Mouse (Mus musculus): ENCODE measurements around the gene Borcs5. TPM values are rescaled to one million over a fixed set of nuclear protein-coding genes. Genes with fewer than 3 reads are reported as not detected.

The Borcs5 gene
- total RNA-seq, 2 experiments from 2014 or later, result 11.3 to 14.0 TPM

DNA sequence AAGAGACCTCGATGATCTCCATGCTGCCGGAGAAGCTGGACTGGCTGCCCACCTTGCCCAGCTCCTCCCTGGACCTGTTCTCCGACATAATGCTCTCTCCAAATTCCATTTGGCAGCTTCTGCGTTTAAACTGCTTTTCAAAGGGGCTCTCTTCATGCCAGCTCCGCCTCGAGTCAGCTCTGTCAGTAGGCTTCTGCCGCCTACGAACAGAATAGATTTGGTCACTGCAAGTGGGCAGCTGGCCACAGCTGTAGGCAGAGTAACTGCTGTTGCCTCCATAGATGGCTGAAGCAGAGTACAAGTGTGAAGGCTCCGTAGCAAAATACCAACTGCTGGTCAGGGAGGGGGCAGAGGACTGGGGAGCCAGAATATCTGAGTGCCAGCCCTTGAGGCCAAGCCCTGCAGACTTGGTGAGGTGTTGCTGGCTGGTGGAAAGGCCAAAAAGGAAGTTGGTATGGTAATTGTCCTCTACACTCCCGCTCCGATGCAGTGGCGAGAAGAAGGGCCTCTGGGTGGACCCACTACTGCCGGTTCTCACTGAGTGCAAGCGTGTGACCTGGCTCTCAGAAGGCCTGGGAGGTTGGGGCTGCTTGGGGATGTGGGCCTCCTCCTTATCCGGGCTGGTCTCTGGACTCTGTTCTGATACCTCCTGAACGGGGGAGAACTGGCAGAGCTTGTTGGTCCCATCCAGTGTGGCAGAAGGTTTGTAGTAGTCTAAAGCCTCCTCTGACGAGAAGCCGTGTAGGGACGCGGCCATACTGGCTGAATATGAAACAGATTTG, 78.8 kb downstream of the Borcs5 start:
- DNase-seq, result no peak

DNA sequence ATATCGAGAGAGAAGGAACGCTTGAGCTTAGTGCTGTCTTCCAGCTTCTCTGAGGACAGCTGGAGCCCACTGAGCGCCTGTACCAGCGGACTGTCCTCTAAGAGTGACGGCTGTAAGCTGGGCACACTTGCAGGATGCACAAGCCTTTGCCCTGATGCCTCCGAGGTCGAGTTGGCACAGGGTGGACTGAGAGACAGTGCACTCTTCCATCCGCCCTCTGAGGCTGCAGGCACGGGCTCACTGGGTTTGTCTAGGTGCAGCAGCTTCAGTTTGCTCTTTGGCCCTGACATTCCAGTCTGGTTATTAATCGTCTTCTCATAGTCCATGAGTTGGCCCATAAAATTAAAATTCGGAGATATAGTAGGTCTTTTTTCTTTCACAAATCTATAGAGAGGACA, 79.4 kb downstream of the Borcs5 start:
- DNase-seq, result no peak

DNA sequence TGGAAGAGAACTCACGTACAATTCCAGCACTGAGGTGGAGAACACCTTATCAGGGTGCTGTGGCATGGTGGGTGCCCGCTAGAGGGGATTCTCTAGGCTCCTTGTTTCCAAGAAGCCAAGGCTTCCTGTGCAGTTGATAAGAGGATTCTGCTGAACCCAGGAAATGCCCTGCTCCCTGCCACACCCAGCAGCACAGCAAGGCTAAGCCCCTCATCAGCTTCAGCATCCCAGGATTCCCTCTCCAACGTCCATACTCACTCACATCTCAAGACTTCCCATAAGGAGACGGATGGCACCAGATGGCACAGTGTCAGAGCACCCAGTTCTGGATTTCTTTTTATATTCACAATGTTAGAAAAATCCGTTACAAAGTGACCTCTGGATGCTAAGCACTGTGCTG, 79.8 kb downstream of the Borcs5 start:
- no peak for DNase-seq

DNA sequence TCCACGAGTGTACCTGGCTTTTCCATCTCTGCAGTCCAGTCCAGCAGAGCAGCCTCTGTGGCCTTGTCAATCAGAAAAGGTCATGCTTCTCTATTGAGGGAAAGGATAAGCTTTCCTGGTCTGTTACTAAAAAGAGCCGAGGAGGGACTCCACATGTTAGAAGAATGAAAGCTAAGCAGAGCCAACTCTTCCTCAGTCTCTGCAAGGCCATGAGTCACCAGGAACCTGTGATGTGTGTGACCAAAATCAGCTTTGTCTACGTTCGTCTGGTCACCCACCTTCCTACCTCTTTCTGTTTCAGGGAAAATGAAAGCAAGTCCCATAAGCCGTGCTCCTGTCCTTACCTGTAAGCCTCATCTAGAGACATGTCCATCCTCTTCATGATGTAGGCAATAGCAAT, 80.8 kb downstream of the Borcs5 start:
- DNase-seq, result no peak

DNA sequence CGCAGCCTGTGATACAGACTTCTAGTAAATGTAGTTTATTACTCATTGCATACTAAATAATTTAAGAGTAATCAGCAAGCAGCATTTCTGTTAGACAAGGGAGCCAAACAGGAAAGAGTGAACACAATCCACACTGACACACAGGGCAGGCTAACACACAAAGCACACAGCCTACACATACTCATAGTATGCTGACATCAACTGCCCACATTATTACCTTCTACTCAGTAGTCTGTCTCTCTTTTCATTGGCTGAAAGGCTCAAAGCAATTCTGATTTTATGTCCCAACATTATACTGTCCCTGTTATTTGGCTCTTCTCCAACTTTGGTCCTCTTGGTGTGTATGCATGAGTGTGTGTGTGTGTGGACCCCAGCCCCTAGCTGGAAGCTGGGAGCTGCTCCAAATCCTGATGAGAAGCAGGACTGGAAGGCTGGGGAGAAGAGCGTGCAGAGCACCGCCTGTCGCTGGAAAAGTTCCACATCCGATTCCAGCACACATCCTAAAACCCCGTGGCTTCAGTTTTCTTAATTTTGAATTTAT, 82.5 kb downstream of the Borcs5 start:
- DNase-seq, result no peak

DNA sequence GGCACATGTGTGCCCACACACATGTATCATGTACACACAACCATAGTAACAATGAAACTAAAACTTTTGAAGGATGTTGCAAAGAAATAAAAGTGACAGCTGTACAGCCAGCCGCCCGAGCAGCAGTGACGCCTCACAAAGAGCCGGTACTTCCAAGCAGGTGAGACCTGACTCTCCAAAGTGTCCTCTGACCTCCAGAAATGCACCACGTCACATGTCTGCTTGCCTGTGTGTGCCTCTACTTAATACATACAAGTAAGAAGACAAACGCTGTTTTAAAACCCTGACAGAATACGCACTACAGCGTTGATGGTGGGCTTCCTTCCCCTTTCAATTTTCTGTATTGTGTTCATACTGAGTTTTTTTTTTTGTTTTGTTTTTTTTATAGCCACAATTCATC, 83.6 kb downstream of the Borcs5 start:
- DNase-seq, result no peak

DNA sequence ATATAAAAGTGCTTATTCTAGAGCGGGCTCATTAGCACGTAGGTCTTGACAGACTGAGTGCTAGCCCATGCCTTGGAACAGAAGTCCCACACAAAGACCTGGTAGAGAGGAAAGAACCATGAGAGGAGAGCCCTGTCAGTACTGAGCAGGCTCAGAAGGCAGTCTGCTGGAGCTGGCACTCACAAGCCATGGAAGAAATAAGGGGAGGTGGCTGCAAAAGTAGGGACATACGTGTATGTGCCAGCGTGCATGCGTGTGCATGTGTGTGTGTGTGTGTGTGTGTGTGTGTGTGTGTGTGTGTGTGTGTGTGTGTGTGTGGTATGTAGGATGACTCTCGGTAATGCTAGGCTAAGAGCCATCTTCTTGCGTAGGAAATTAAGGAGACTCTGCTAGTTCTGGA, 84.0 kb downstream of the Borcs5 start:
- DNase-seq, result no peak

DNA sequence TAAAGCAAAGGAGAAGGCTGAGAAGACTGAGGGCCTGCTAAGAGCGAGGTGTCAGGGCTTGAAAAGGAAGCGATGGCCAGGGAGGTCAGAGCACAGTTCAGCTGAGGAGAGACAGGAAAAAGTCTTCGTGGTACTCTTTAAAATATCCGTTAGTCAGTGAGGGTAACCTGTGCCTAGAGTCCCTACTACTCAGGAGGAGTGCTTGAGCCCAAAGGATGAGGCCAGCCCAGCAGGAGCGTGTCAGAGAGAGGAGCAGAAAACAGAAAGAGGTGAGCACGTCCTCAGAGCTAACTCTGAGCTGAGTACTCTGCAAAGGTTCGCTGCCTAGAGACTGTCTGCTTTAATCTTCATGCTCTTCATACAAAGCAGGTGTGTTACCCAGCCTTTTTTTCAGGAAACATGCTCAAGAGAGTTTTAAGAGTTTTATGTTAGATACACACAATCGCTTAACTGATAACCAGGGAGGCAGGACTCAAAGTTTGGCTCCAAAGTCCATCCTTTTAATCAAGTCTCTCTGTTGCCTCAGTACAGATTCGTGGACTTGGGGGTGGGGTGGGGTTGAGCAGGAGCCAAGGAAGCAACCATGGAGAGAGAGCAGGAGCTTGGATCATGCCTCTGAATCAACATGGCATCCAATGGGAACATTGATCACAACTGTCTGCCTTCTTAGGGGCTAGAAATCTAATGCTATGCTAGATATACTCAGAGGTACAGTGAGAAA, 84.7 kb downstream of the Borcs5 start:
- DNase-seq, result no peak

DNA sequence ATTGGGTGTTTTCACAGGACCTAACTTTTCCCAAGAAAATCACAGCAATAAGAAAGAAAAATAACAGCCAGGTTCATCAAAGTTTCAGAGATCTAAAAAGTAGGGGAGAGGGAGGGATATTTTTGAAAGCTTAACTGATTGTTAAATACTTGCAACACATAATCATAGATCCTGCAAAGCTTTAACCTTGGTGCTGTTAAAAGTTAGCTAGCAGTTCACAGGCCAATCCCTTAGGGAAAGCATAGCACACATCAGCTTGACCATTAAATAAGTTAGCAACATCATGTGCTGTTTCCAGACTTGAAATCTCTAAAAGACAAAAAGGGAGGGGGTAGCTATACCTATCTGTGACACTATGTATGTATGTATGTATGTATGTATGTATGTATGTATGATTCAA, 86.1 kb downstream of the Borcs5 start:
- no peak for DNase-seq

DNA sequence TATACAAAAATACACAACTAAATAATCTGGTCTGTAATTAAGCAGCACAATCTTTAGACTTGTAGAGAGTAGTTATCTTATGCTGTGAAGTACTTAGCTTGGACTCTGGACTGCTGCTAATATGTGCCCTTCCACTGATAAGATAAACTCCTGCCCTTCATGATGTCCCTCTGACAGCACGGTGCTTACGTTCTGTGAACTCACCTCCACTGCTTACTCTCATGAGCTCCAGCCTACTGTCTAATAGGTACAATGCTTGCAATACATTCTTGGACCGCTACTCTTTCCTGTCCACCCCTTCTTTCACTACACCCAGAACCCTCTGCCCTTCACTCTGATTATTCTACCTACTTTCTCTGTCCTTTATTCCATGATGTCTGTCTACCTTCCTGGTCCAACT, 91.7 kb downstream of the Borcs5 start:
- no peak for DNase-seq

DNA sequence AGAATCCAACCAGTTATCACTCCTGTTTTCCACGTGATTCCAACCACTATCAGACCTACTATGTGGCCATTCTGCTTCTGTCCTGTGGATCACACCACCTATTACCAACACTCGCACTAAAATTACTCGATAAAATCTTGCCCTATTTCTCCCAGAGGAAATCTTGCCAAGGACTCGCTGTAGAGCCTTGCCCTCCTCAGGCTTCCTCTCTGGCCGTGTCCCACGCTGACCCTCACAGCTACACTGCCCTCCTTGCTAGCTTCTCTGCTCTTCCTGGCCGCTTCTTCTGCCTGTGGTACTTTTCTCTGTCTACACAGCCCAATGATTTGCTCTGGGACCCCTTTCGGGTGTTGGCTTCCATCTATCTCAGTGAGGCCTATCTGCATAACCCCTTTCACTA, 93.5 kb downstream of the Borcs5 start:
- DNase-seq, result no peak

DNA sequence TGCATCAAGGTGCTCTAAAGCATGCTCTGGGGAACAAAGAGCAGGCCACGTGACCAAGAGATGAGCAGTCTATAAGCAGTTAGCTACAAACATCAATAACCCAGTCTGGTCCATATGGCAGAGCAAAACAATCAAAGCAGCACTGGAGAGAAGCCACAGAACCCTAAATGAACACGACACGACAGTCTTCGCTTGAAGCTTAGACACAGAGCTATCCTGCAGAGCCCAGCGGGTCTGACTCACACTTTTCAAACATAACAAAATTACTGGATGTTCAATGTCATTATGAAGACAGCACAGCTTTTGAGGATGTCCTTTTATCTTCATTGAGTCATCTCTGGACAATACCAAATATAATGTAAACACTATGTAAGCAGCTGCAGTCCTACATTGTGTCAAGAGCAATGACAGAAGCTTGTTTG, 94.5 kb downstream of the Borcs5 start:
- DNase-seq, result no peak

DNA sequence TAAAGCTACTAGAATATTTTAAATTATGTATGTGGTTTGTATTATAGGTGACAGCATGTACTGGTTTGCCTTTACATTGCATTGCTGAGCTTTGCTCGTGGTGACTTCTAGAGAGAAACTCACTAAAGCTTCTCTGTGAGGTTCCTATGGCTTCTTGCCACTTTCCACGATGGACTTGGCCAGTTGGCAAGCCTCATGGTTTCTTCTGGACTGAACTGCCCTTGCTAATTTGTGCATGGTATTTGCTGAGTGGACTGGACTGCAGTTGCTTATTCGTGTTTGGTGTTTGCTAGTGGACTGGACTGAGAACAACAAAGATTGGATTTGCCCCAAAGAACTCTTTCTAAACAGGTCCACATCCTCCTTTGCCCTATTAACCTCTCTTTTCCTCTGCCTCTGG, 97.5 kb downstream of the Borcs5 start:
- peak; percentile 16 for DNase-seq

DNA sequence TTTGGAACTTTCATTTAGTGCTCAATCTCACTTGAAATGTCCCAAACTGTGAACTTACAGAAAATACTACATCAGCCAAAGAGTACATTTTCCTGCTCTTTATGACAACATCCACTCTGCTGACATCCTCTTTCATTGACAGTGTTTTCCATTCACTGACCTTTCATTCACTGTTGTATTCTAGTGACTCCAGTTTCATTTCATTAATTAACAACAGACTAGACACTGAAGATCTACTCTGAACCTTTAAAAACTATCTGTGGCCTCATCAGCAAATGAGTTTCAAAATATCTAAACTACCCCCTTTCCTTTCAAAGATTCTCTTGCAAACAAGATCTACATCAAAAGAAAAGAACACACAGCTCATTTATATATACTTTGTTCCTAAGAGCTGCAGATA, 104.3 kb downstream of the Borcs5 start:
- no peak for DNase-seq

DNA sequence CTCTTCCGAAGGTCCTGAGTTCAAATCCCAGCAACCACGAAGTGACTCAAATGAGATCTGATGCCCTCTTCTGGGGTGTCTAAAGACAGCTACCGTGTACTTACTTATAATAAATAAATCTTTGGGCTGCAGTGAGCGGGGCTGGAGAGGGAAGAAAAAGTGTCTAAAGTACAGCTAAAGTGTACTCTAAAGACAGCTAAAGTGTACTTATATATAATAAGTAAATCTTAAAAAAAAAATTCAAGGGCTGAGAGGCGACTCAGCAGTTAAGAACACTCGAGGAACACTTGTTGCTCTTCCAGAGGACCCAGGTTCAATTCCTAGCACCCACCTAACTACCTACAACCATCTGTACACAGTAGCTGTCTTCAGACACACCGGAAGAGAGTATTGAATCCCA, 106.6 kb downstream of the Borcs5 start:
- DNase-seq, result no peak

DNA sequence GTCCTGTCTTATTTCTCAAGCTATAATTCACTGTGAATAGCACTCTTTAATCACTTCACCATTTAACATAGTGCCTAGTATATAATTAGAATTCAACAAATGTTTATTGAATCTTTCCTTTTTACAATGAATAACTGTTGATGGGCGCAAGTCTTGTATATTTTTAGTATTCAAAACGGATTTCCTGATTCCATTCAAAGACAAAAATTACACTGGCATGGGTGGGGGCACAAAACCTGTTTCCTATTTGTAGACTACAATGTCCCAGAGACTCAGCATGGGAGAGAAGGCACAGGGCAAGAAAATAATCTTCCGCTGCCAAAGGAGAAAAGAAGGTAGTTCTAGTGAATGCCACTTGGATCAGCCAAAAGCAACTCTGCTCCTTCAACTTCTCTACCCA, 108.8 kb downstream of the Borcs5 start:
- no peak for DNase-seq

DNA sequence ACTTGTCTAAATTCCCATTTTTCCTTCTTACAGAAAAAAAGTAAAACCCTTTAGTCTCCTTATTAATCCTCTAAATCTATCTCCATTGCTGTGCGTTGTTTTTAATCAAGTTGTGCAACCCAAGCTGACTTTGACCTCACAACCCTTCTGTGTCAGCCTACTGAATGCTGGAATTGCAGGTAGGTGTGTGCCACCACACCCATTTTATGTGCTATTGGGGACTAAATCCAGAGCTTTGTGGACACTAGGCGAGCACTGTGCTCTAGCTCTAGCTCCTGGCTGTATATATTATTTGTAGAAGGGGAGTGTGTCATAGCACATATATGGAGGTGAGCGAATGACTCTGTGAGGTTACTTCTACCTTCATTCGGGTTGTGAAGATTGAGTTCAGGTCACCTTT, 111.8 kb downstream of the Borcs5 start:
- DNase-seq, result no peak

DNA sequence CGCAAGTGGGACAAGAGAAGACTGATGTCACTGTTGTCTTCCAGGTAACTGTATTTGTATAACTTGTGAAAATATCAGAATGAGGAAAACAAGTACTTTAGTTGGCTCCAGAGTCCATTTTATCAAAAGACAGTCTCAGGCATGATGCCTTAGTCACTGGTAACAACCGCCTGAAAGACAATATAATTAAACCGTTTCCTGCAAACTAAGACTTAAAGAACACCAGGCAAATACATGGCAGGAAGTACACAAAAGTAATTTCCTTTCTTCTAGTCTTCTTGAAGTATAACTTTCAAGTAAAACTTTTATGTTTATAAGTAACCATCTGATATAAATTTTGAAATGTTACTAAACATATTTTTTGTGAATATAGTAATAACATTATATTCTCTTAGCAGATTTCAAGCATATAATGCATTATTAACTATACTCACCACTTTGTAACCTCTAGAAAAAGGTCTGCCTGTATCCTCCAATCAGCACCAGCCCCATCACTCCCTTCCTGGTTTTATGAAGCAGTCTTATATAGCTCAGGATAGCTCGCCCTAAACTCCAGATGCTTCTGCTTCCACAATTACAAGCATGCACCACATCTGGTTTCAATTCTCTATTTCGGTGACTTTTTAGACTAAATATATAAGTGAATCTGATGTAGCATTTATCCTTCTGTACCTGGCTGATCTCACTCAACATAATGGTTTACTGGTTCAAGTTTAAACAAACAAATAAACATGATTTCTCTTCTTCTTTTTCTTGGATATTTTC, 112.8 kb downstream of the Borcs5 start:
- DNase-seq, result no peak

DNA sequence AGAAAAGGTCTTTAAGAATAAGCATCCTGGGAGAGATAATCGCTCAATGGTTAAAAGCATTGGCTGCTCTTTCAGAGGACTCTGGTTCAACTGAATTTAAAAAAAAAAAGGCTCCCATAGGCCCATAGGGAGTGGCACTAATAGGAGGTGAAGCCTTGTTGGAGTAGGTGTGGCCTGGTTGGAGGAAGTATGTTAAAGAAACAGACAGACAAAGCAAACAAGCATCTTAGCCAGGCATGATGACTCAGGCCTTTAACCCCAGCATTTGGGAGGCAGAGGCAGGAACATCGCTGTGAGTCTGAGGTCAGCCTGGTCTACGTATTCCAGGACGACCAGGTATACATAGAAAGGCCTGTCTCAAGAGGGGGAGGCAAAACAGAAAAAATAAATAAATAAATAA, 114.1 kb downstream of the Borcs5 start:
- DNase-seq, result no peak

DNA sequence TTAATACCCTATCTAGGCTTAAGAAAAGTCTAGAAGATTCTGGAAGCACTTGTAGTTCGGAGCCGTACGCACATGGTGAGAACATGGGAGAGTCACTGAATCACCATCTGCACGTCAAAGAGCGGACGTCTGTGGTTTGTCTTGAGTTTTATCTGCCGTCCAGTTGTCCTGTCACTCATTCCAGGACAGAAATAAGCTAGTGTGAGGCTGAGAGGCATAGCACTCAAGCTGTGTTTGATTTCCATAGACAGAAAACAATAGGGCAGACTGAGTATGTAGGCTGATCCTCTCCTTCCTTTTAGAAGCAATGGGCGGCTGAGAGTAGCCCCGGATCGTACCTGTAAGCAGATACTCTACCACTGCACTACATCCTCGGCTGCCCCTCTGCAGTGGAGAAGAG, 114.5 kb downstream of the Borcs5 start:
- DNase-seq, result no peak

DNA sequence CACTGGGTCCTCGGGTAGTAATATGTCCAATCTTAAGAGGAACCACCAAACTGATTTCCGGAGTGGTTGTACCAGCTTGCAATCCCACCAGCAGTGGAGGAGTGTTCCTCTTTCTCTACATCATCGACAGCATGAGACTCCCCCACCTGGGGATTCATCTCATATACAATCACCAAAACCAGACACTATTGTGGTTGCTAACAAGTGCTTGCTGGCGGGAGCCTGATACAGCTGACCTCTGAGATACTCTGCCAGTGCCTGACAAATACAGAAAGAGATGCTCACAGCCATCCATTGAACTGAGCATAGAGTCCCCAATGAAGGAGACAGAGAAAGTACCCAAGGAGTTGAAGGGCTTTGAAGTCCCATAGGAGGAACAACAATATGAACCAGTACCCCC, 116.7 kb downstream of the Borcs5 start:
- DNase-seq, result no peak

Measured in gastrocnemius, postnatal 25 days (tissue).